Mouse (Mus musculus) midbrain, embryonic 11.5 days (tissue): ENCODE measurements around the gene Glt1d1. TPM values are rescaled to one million over a fixed set of nuclear protein-coding genes. Genes with fewer than 3 reads are reported as not detected.
A peak's percentile ranks its signal among the peaks of the same experiment; 100 is the strongest.
"Not testable (repeated sequence)": the region's sequence is repeated elsewhere in the genome, so short reads cannot be mapped to it uniquely, and the experiment has no call there.

ENCODE experiments used
- ATAC-seq: fragments of 200-750 bp; cut with Nextera tagmentation; 2 replicates; pipeline ENCODE4 v1.8.0; 2017; ENCODE audit warnings: moderate TSS enrichment, moderate library complexity; ENCODE audit not compliant: low FRiP score
- DNase-seq: peaks from one replicate; pipeline ENCODE4 v3.0.0; 2015; ENCODE audit warnings: low spot score; ENCODE audit errors: missing footprints
- H3K27ac ChIP-seq: fragments of 300-500 bp; sonication (generic); 2 replicates; pipeline ENCODE4 v1.5.1; 2014; ENCODE audit warnings: low read depth, low read length
- H3K27me3 ChIP-seq: fragments of 300-500 bp; sonication (generic); 2 replicates; pipeline ENCODE4 v1.6.1; 2014; ENCODE audit warnings: mild to moderate bottlenecking, low read length, moderate library complexity, mixed read lengths; ENCODE audit not compliant: control insufficient read depth, insufficient read depth
- H3K36me3 ChIP-seq: fragments of 300-500 bp; sonication (generic); 2 replicates; pipeline ENCODE4 v1.6.1; 2014; ENCODE audit warnings: mild to moderate bottlenecking, low read length, moderate library complexity, mixed read lengths; ENCODE audit not compliant: control insufficient read depth, insufficient read depth
- H3K4me1 ChIP-seq: fragments of 300-500 bp; sonication (generic); 2 replicates; pipeline ENCODE4 v1.6.1; 2014; ENCODE audit warnings: low read length; ENCODE audit not compliant: control insufficient read depth, insufficient read depth
- H3K4me2 ChIP-seq: fragments of 300-500 bp; sonication (generic); 2 replicates; pipeline ENCODE4 v1.6.1; 2014; ENCODE audit warnings: mild to moderate bottlenecking, moderate library complexity
- H3K4me3 ChIP-seq: fragments of 300-500 bp; sonication (generic); 2 replicates; pipeline ENCODE4 v1.5.1; 2014; ENCODE audit warnings: low read depth, low read length
- H3K9ac ChIP-seq: fragments of 300-500 bp; sonication (generic); 2 replicates; pipeline ENCODE4 v1.6.1; 2014; ENCODE audit warnings: low read length
- H3K9me3 ChIP-seq: fragments of 300-500 bp; sonication (generic); 2 replicates; pipeline ENCODE4 v1.6.1; 2016; ENCODE audit warnings: low read length; ENCODE audit not compliant: control insufficient read depth
- WGBS: fragments of 180-500 bp; shearing (Covaris S2); extraction: QIAGEN DNeasy Blood & Tissue Kit; methylation state at CpG from one replicate; pipeline ENCODE4 v1.1.7; 2014; 5-methylcytosine and 5-hydroxymethylcytosine counted together
- polyA plus RNA-seq: library from polyadenylated mRNA; unstranded; fragments of >200 nt; fragmentation: Nextera tagmentation; extraction: Ambion mirVana; gene quantifications from 2 replicates; pipeline ENCODE4 v1.2.1, GENCODE M21; 2014

The Glt1d1 gene
- polyA plus RNA-seq, 1 experiment from 2014 or later, result 0.33 TPM

DNA sequence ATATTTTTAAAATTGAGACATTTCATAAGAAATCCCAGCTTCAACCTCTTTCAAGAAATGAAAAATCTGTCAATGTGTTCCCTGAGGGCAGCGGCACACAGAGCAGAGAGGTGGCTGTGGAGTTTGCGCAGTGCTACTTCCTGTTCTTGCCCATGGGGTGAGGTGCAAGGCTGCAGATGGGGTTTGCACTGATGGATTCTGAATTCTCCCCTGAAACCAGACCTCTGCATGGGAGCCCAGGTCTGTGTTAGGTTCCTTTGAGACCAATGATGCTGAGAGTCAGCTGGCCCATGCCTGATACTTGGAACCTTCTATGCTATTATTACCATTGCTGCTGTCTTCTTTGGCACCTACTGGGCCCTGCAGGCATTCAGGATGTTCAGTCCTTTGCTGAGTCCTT is 98.3 kb downstream of the Glt1d1 start:
- Histone ChIP-seq H3K4me2 (no peak overlapping the region), H3K27me3 (no peaks in the 10 kb centered on the region), H3K9ac (no peak overlapping the region), H3K27ac (no peak overlapping the region), H3K9me3 (no peaks in the 10 kb centered on the region), H3K4me3 (no peak overlapping the region), H3K36me3 (no peaks in the 10 kb centered on the region), H3K4me1 (no peaks in the 10 kb centered on the region)
- 95% methylated on average over 2 of the region's 2 CpGs for WGBS
- ATAC-seq (no peak), DNase-seq (no peak)

DNA sequence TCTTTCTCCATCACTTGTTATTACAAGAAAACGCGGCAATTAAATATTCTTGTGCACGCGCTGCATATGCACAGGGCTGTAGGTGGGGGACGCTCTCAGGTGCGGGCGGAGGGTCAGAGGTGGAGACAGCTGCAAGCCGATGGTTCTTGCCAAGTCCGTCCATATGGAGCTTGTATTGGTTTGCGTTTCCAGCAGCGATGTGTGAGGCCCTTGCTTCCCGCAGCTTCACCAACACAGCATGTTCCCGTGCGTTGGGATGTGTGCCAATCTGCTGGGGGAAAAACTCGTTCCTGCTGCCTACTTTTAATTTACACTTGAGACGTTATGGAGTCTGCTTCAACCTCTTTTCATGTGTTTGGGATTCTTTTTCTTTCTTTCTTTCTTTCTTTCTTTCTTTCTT is 109.3 kb downstream of the Glt1d1 start:
- DNase-seq, result no peak
- H3K9ac ChIP-seq, result no peak overlapping the region
- no peak overlapping the region for H3K27ac ChIP-seq
- H3K4me1 ChIP-seq, result no peaks in the 10 kb centered on the region
- no peak overlapping the region for H3K4me3 ChIP-seq
- H3K9me3 ChIP-seq, result no peaks in the 10 kb centered on the region
- no peaks in the 10 kb centered on the region for H3K27me3 ChIP-seq
- no peak for ATAC-seq
- no peak overlapping the region for H3K4me2 ChIP-seq
- no peaks in the 10 kb centered on the region for H3K36me3 ChIP-seq
- 93% methylated on average over 16 of the region's 16 CpGs for WGBS

- not testable (repeated sequence) for H3K36me3 ChIP-seq, H3K9me3 ChIP-seq, H3K27ac ChIP-seq, H3K4me1 ChIP-seq, H3K9ac ChIP-seq, ATAC-seq, H3K4me3 ChIP-seq, DNase-seq, H3K4me2 ChIP-seq, H3K27me3 ChIP-seq
- 94% methylated on average over 3 of the region's 3 CpGs for WGBS
Observed at GRCm38 (mm10) chr5:127749540-127749939, 117.5 kb downstream of the Glt1d1 start.

DNA sequence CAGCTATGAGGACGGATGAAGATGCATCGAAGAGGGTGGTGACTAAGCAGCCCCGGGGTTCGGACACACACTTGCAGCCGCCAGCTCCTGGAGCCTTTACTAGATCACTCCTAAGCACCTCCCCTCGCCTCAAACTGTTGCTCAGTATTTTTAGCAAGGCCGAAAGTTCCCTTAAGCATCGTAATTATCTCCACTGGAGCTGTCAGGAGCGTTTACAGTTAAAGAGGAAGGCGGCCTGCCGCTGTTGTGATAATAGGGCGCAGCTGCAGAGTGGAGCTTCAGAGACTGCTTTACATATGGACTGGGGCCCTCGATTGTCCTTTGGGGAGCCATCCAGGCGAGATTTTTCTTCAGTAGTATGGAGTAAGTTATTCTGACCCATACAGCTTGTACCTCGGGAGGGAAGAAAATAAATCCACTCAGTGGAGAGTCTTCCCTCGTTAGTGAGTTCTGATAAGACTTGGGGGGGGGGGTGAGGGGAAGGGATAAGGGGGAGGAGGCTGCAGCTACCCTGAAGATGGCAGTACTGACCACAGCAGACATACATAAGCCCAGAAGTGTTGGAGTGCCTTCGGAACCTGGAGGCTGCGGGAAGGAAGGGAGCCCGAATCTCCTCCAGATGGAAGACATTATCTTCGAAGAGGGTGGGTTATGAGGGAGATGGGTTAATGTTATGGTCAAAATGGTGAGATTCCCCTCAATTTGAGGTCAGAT is 119.4 kb downstream of the Glt1d1 start:
- Histone ChIP-seq H3K4me3 (no peak overlapping the region), H3K27me3 (no peaks in the 10 kb centered on the region), H3K4me2 (no peak overlapping the region), H3K27ac (no peak overlapping the region), H3K36me3 (no peaks in the 10 kb centered on the region), H3K9me3 (no peaks in the 10 kb centered on the region), H3K9ac (no peak overlapping the region), H3K4me1 (no peaks in the 10 kb centered on the region; the same call in 1 of the 2 replicates)
- DNase-seq (peak; percentile 83), ATAC-seq (no peak)
- WGBS, result 41% methylated on average over 20 of the region's 20 CpGs

DNA sequence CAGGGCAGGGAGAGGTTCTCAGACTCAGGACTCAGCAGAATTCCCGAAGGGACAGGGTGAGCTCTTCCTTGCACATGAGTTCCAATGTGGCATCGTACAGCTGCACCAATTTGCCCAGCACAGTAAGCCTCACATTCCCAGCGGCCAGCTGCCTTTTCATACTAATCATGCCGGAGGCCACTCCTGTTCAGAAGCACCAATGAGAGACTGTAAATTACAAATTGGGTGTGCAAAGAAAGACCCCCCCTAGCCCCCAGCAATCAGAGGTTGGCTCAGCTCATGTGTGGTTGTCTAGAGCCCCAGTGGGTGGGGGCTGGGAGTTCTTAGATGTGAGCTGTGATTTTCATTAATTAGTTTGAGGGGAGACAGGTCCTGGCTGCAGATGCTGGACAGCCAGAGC is 123.5 kb downstream of the Glt1d1 start:
- WGBS, result 87% methylated on average over 4 of the region's 4 CpGs
- H3K9me3 ChIP-seq, result no peaks in the 10 kb centered on the region
- no peak for DNase-seq

DNA sequence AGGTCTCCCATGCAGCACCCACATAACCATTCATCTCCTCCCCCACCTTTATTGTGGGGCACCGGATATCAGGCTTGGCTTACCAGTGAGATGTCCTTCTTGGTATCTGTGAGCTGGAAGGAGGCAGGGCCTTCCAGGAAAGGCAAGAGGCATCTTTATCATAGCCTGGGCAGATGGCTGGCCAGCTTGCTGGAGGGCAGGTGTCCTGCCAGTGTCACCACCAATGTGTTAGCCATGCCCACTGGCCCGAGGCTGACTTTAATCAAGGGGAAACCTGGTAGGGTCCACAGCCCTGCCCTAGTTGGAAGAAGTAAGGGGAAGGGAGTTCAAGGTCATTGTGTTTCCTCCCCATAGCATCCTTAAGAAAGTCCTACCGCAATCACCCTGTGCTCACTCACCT is 123.9 kb downstream of the Glt1d1 start:
- Histone ChIP-seq H3K9ac (no peak overlapping the region), H3K4me1 (no peaks in the 10 kb centered on the region), H3K9me3 (no peaks in the 10 kb centered on the region), H3K4me3 (no peak overlapping the region), H3K4me2 (no peak overlapping the region), H3K27ac (no peak overlapping the region), H3K27me3 (no peaks in the 10 kb centered on the region), H3K36me3 (no peaks in the 10 kb centered on the region)
- WGBS, result 86% methylated on average over 3 of the region's 3 CpGs
- ATAC-seq, result no peak
- DNase-seq, result no peak

More for the DNA sequence above, 123.5 kb downstream of the Glt1d1 start:
- no peak overlapping the region for H3K4me3 ChIP-seq
- no peak overlapping the region for H3K4me2 ChIP-seq
- H3K36me3 ChIP-seq, result no peaks in the 10 kb centered on the region
- H3K27ac ChIP-seq, result no peak overlapping the region
- no peaks in the 10 kb centered on the region; the same call in 1 of the 2 replicates for H3K4me1 ChIP-seq
- ATAC-seq, result no peak
- no peaks in the 10 kb centered on the region for H3K27me3 ChIP-seq
- no peak overlapping the region for H3K9ac ChIP-seq

DNA sequence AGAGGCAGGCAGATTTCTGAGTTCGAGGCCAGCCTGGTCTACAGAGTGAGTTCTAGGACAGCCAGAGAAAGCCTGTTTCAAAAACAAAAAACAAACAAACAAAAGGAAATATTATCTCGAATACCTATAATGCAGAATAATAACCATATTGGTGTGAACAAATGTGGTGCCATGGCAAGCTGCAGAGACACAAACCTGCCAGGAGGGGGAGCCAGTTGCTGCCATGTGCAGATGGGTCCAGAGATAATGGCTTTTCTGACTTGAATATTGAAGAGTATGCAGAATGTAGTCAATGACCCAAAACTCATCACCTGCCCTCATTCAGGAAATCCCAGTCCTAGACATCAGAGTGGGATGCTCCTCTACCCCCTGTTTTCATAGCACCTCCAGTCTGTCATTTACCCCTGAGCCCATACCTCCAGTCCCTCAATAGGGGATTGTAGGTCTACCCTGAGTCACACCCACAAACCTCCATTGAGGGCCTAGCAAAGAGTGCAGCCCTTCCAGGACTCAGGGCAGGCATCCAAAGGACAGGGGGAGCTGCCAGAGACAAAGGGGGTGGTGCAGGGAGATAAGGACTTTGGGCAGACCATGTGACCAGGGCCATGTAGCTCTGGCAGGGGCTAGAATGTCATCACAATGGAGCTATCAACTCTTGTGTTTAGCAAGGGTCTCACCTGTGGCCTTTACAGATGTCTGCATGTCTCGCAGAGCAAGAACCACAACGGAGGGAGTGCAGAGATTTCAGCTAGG is 124.8 kb downstream of the Glt1d1 start:
- H3K36me3 ChIP-seq, result no peaks in the 10 kb centered on the region
- WGBS, result 88% methylated on average over 4 of the region's 4 CpGs
- H3K27me3 ChIP-seq, result no peaks in the 10 kb centered on the region
- no peak for ATAC-seq
- H3K4me1 ChIP-seq, result no peaks in the 10 kb centered on the region
- no peak overlapping the region for H3K9ac ChIP-seq
- H3K4me2 ChIP-seq, result no peak overlapping the region
- H3K4me3 ChIP-seq, result no peak overlapping the region
- DNase-seq, result no peak
- H3K27ac ChIP-seq, result no peak overlapping the region
- H3K9me3 ChIP-seq, result no peaks in the 10 kb centered on the region

DNA sequence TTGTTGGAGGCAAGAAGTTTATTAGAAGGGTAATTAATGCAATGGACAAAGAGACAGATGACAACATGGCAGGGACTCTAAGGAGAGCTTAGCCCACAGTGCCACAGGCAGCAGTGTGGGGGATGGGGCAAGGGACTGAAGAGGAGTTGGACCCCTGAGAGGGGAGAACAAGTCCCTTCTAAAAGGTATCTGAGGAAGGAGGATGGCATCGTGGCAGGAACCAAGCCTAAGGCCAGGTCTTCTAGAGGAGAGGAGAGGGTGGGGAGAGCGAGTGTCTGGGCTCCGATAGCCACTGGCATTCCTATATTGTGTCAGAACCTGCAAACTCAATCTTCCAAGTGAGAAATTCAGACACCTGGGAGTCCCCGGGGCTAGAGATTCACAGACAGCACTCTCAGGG is 126.5 kb downstream of the Glt1d1 start:
- Histone ChIP-seq H3K27me3 (no peaks in the 10 kb centered on the region), H3K4me1 (no peaks in the 10 kb centered on the region), H3K36me3 (no peaks in the 10 kb centered on the region), H3K4me3 (no peak overlapping the region), H3K9me3 (no peaks in the 10 kb centered on the region), H3K27ac (no peak overlapping the region), H3K9ac (no peak overlapping the region), H3K4me2 (no peak overlapping the region)
- DNase-seq (no peak), ATAC-seq (no peak)
- WGBS, result 79% methylated on average over 4 of the region's 4 CpGs
